Mouse (Mus musculus) heart, adult 18-20 months (tissue): ENCODE results near the gene Vrk3. TPM values are rescaled to one million over a fixed set of nuclear protein-coding genes. Genes with fewer than 3 reads are reported as not detected.

Source experiments
- DNase-seq, 2 experiments: peaks; one replicate each; pipeline ENCODE4 v3.0.0; 2021 to 2022; ENCODE audit warnings: mixed read lengths in 1 of 2
- total RNA-seq, 2 experiments: library from RNA; stranded (reverse); gene quantifications; 2 replicates each; pipeline ENCODE4 v1.2.3; 2021

Vrk3 gene
- total RNA-seq, 2 experiments from 2014 or later: 23.9 to 30.9 TPM

- no peak for DNase-seq
Observed at GRCm38 (mm10) chr7:44760366-44760765, 12.2 kb downstream of the Vrk3 start.

GRCm38 (mm10) chr7:44768129-44768528 lies 19.9 kb downstream of the Vrk3 start:
- DNase-seq: no peak

GRCm38 (mm10) chr7:44770046-44770578 lies 21.9 kb downstream of the Vrk3 start:
- DNase-seq: peak; percentile 54 to 80

- no peak for DNase-seq
Observed at GRCm38 (mm10) chr7:44772591-44773204, 24.5 kb downstream of the Vrk3 start.

- no peak for DNase-seq
Observed at GRCm38 (mm10) chr7:44776849-44777498, 28.8 kb downstream of the Vrk3 start.

GRCm38 (mm10) chr7:44780101-44780500 lies 31.9 kb downstream of the Vrk3 start:
- DNase-seq: no peak

GRCm38 (mm10) chr7:44789531-44789930 lies 41.3 kb downstream of the Vrk3 start:
- DNase-seq: no peak

- no peak for DNase-seq
Observed at GRCm38 (mm10) chr7:44790066-44790465, 41.9 kb downstream of the Vrk3 start.

GRCm38 (mm10) chr7:44792781-44793180 lies 44.6 kb downstream of the Vrk3 start:
- DNase-seq: no peak

GRCm38 (mm10) chr7:44808927-44809326 lies 60.7 kb downstream of the Vrk3 start:
- DNase-seq: no peak

- DNase-seq: no peak
Observed at GRCm38 (mm10) chr7:44809466-44809865, 61.3 kb downstream of the Vrk3 start.

GRCm38 (mm10) chr7:44810365-44810764 lies 62.2 kb downstream of the Vrk3 start:
- DNase-seq: no peak

- DNase-seq: no peak
Observed at GRCm38 (mm10) chr7:44810819-44811557, 62.8 kb downstream of the Vrk3 start.

GRCm38 (mm10) chr7:44812651-44813325 lies 64.6 kb downstream of the Vrk3 start:
- no peak for DNase-seq

- no peak for DNase-seq
Observed at GRCm38 (mm10) chr7:44813985-44814384, 65.8 kb downstream of the Vrk3 start.

- peak in 1 of 2 experiments; percentile 5 for DNase-seq
Observed at GRCm38 (mm10) chr7:44814423-44814822, 66.2 kb downstream of the Vrk3 start.

- DNase-seq: no peak
Observed at GRCm38 (mm10) chr7:44814952-44815553, 66.8 kb downstream of the Vrk3 start.

- peak; percentile 99 for DNase-seq
Observed at GRCm38 (mm10) chr7:44815721-44816469, 67.7 kb downstream of the Vrk3 start, which contains the start of the genes Nup62 and Il4i1. Gene Nup62, plus strand, starts transcription at chr7:44816088. Gene Il4i1, plus strand, starts transcription at chr7:44816387.

GRCm38 (mm10) chr7:44816470-44817021 lies 68.3 kb downstream of the Vrk3 start, which contains the start of gene Atf5:
Gene Atf5, minus strand, starts transcription at chr7:44816658.
- DNase-seq: peak in 1 of 2 experiments; percentile 82

GRCm38 (mm10) chr7:44817441-44817840 lies 69.2 kb downstream of the Vrk3 start:
- peak in 1 of 2 experiments; percentile 25 for DNase-seq

GRCm38 (mm10) chr7:44818164-44818563 lies 70.0 kb downstream of the Vrk3 start:
- peak in 1 of 2 experiments; percentile 32 for DNase-seq
